Mouse (Mus musculus): ENCODE results near the gene Sirpa. TPM values are rescaled to one million over a fixed set of nuclear protein-coding genes. Genes with fewer than 3 reads are reported as not detected.

The Sirpa gene
- 5.2 TPM for polyA plus RNA-seq (2014; fragmentation: Illumina TruSeq; extraction: RNeasy Lipid Tissue Mini Kit (QIAGEN cat#74804); ENCODE audit: low read depth, low replicate concordance)

GRCm38 (mm10) chr2:129592459-129593140 lies at the start of gene Sirpa:
TSS of gene Sirpa (plus strand) at chr2:129592835.

Other genes starting within 250 kb of the Sirpa start
- gene Il1b, start 221.7 kb upstream of the Sirpa start, polyA plus RNA-seq (2014; fragmentation: Illumina TruSeq; extraction: RNeasy Lipid Tissue Mini Kit (QIAGEN cat#74804); ENCODE audit: low read depth, low replicate concordance), result 5.8 TPM
- gene F830045P16Rik, start 56.2 kb upstream of the Sirpa start, polyA plus RNA-seq (2014; fragmentation: Illumina TruSeq; extraction: RNeasy Lipid Tissue Mini Kit (QIAGEN cat#74804); ENCODE audit: low read depth, low replicate concordance), result not detected
- not detected for gene Pdyn, start 107.0 kb downstream of the Sirpa start, polyA plus RNA-seq (2014; fragmentation: Illumina TruSeq; extraction: RNeasy Lipid Tissue Mini Kit (QIAGEN cat#74804); ENCODE audit: low read depth, low replicate concordance)
- gene Stk35, start 207.7 kb downstream of the Sirpa start, polyA plus RNA-seq (2014; fragmentation: Illumina TruSeq; extraction: RNeasy Lipid Tissue Mini Kit (QIAGEN cat#74804); ENCODE audit: low read depth, low replicate concordance), result 3.2 TPM